ENCODE assay signal across 7 mouse cellular contexts in the genomic region with DNA sequence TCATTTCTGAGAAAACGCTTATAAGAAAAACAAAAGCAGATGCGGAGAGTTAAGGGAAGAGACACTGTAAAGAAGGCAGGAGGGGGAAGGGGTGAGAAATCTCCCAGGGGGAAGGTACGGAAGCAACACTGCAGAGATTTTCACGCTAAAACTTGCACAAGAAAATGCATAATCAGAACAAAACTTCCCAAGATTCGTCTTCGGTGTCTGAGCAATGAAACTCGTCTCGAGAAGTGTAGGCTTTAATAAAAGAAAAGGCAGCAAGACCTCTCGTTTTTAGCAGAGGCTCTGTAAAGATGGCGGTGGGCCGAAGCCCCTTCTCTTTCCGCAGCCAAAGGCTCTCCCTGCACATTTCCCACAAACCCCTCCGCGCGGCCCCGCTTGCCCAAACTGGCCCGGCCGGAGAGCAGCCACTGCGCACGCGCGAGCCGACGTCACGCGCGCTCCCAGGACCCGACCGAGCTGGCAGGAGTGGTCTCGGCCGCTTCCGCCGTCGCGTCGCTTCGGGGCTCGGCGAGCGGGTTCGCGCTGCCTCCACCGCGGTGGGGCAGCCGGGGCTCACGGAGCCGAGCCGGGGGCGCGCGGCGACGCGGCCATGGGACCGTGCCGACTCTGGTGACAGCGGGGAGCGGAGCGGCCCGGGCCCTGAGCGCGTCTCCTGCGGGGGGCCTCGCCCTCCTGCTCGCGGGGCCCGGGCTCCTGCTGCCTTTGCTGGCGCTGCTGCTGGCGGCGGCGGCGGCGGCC. TPM values are rescaled to one million over a fixed set of nuclear protein-coding genes. Genes with fewer than 3 reads are reported as not detected.
DNase-seq lines count a peak whose midpoint lies in the region; ATAC-seq lines count a peak whose summit lies in the region.

A gene (plus strand): TSS at position 445 of the 744 bp plus-strand sequence.

- ATAC-seq in intestine, embryonic 15.5 days: peak; percentile 97

- intact Hi-C loops in gastrocnemius, postnatal 36 days (cut with DNase I): loop anchor here (2.0 kb wide), 1 partner anchor 17 kb away; no protein-coding TSS in a partner anchor
- intact Hi-C loops in left cerebral cortex, postnatal 25 days (cut with DNase I): loop anchor here (5.0 kb wide), 1 partner anchor 282 kb away; a partner anchor contains a TSS

- peak within 1 kb of the TSS; percentile 98 for H3K27ac ChIP-seq in intestine, embryonic 15.5 days
- H3K27ac ChIP-seq in midbrain, embryonic 10.5 days (replicated peaks): peak within 1 kb of the TSS; percentile 98

- peak within 1 kb of the TSS; percentile 70 for H3K4me2 ChIP-seq in intestine, embryonic 15.5 days (replicated peaks)

- H3K9ac ChIP-seq in intestine, embryonic 15.5 days: peak within 1 kb of the TSS; percentile 97

- under 1% methylated on average over 73 of the region's 73 CpGs for WGBS in intestine, embryonic 15.5 days
- WGBS in midbrain, embryonic 10.5 days: under 1% methylated on average over 73 of the region's 73 CpGs

- peak; percentile 97 to 98 for DNase-seq in adrenal gland, adult 18-20 months (ENCODE audit: low spot score in 2 of 2)
- peak; percentile 98 for DNase-seq in embryo, embryonic 11 days
- peak; percentile 95 to 96 for DNase-seq in gastrocnemius, postnatal 36 days
- DNase-seq in left cerebral cortex, postnatal 25 days (ENCODE audit: low spot score in 2 of 2): peak; percentile 97
- peak; percentile 99 for DNase-seq in midbrain, embryonic 10.5 days (ENCODE audit: low spot score)
- peak; percentile 97 for DNase-seq in right cerebral cortex, postnatal 4 days

- peaks cover 8% of the 10 kb centered on the region for H3K4me1 ChIP-seq in intestine, embryonic 15.5 days (replicated peaks)
- H3K4me1 ChIP-seq in midbrain, embryonic 10.5 days: peaks cover 25% of the 10 kb centered on the region

- H3K9me3 ChIP-seq in intestine, embryonic 15.5 days: no peaks in the 10 kb centered on the region
- H3K9me3 ChIP-seq in midbrain, embryonic 10.5 days (replicated peaks): no peaks in the 10 kb centered on the region

- H3K27me3 ChIP-seq in intestine, embryonic 15.5 days (replicated peaks): no peaks in the 10 kb centered on the region
- no peaks in the 10 kb centered on the region for H3K27me3 ChIP-seq in midbrain, embryonic 10.5 days (ENCODE audit: low read depth, poor library complexity, severe bottlenecking)

- H3K36me3 ChIP-seq in intestine, embryonic 15.5 days: no peaks in the 10 kb centered on the region
- H3K36me3 ChIP-seq in midbrain, embryonic 10.5 days: peaks cover 14% of the 10 kb centered on the region

- H3K4me3 ChIP-seq in intestine, embryonic 15.5 days (replicated peaks): peak within 1 kb of the TSS; percentile 96
- H3K4me3 ChIP-seq in midbrain, embryonic 10.5 days: peak within 1 kb of the TSS; percentile 98

RNA-seq across cellular contexts. Expression of the gene that starts here (rescaled TPM):
- total RNA-seq in adrenal gland, adult 18-20 months (2021): 10 to 100 TPM; 97.4 TPM
- total RNA-seq in gastrocnemius, postnatal 36 days (2021): 100 to 1,000 TPM; 106 to 115 TPM
- 40.7 and 40.9 TPM in 2 replicates for polyA plus RNA-seq in intestine, embryonic 15.5 days (2015; fragmentation: Nextera tagmentation; extraction: Ambion mirVana)
- total RNA-seq in left cerebral cortex, postnatal 25 days (2021): 100 to 1,000 TPM; 121 to 130 TPM
- polyA plus RNA-seq in midbrain, embryonic 10.5 days (2016; fragmentation: Nextera tagmentation; extraction: Ambion mirVana): 47.3 and 54.2 TPM in 2 replicates

Comparison
In these comparisons a context has a peak if more than half of its experiments do, and no peak if none do; other contexts are left out.
1. Peak in every context shown above with its lines: DNase-seq, ATAC-seq, H3K4me3 ChIP-seq and H3K27ac ChIP-seq.